Mouse (Mus musculus) retina, postnatal 1 day (tissue): Measurements from ENCODE around the gene Tmco1.
"Not testable (repeated sequence)": the region's sequence is repeated elsewhere in the genome, so short reads cannot be mapped to it uniquely, and the experiment has no call there.

ENCODE experiments used
- DNase-seq: peaks from one replicate; pipeline ENCODE4 v3.0.0-alpha.2; 2012

The Tmco1 gene

GRCm38 (mm10) chr1:167339177-167339781, 31.1 kb downstream of the Tmco1 start:
- DNase-seq, result peak; percentile 14

DNA sequence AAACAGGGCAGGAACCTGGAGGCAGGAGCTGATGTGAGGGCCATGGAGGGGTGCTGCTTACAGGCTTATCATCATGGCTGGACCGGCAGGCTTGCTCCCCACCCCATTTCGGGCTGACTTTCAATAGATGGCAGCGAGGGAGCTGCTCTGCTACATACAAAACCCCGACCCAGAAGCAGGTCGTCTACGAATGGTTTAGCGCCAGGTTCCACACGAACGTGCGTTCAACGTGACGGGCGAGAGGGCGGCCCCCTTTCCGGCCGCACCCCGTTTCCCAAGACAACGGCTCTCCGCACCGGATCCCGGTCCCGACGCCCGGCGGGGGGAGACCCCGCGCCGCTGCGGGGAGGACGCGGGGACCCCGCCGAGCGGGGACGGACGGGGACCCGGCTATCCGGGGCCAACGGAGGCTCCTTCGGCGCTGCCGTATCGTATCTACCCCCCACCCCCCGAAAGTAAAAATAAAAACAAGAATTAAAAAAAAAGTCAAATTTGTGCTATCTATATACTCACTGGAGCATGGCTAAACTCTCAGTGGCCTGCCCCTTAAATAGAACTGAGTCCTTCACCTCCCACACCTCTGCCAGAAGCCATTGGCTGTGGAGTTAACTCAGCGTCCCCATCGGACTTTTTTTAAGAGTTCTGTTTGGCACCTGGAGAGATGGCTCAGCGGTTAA, 32.1 kb downstream of the Tmco1 start:
- DNase-seq, result peak; percentile 28

GRCm38 (mm10) chr1:167340910-167341528, 32.8 kb downstream of the Tmco1 start:
- no peak for DNase-seq

DNA sequence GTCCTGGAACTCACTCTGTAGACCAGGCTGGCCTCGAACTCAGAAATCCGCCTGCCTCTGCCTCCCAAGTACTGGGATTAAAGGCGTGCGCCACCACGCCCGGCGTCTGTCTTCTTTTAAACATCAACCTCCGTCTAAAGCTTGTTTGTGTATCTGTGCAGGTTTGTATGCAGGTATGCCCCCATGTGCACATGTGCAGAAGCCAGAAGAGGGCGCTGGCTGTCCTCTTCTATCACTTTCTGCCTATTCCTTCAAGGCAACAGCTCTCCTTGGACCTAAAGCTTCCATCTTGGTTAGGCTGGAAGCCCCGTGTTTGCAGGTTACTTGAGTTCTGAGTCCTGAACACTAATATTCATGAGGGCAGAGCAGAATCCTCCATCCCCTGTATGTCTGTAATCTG, 34.7 kb downstream of the Tmco1 start:
- DNase-seq, result no peak

GRCm38 (mm10) chr1:167345994-167346520, 37.9 kb downstream of the Tmco1 start:
- DNase-seq, result not testable (repeated sequence)

GRCm38 (mm10) chr1:167349206-167349605, 41.0 kb downstream of the Tmco1 start:
- DNase-seq, result not testable (repeated sequence)

- peak; percentile 93 for DNase-seq
These were observed 41.8 kb downstream of the Tmco1 start, which contains the start of gene Aldh9a1 for GRCm38 (mm10) chr1:167349815-167350596. Aldh9a1 (plus strand) TSS chr1:167349991.

GRCm38 (mm10) chr1:167350597-167351415, 42.6 kb downstream of the Tmco1 start:
- DNase-seq, result no peak

- DNase-seq, result no peak
These were observed 44.2 kb downstream of the Tmco1 start for GRCm38 (mm10) chr1:167352403-167352802.

DNA sequence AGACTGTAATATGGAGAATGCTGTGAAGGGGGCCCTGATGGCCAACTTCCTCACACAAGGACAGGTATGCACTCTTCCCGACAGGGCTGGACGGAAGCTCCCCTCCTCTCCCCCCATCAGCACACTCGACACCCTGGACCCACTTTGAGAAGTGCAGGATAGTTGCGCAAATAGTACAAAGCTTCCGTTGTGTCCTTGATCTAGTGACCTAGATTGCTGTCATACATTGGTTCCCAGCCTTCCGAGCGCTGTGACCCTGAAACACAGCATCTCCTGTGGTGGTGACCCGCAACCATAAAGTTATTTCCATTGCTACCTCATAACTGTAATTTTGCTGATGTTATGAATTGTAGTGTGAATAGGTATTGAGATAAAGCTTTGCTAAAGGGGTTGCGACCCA, 49.2 kb downstream of the Tmco1 start:
- no peak for DNase-seq

- no peak for DNase-seq
These were observed 50.6 kb downstream of the Tmco1 start for GRCm38 (mm10) chr1:167358731-167359130.

DNA sequence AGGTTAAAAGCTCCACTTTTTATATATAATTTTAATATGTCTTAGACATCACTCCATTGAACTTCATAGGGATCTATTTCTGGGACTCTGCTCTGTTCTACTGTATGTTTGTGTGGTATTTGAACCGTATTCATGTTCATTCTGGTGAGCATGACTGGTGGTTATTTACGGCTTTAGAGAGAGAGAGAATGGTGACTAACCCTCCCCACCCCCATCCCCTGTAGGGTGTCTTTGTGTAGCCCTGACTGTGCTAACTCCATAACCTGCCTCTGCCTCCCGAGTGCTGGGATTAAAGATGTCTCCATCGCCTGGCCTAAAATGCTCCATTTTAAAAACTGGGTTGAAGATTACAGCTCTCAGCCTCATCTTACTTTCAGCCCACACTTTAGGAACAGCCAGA, 52.1 kb downstream of the Tmco1 start:
- no peak for DNase-seq

- no peak for DNase-seq
These were observed 54.6 kb downstream of the Tmco1 start for GRCm38 (mm10) chr1:167362819-167363218.

GRCm38 (mm10) chr1:167363322-167363721, 55.1 kb downstream of the Tmco1 start:
- DNase-seq, result no peak

DNA sequence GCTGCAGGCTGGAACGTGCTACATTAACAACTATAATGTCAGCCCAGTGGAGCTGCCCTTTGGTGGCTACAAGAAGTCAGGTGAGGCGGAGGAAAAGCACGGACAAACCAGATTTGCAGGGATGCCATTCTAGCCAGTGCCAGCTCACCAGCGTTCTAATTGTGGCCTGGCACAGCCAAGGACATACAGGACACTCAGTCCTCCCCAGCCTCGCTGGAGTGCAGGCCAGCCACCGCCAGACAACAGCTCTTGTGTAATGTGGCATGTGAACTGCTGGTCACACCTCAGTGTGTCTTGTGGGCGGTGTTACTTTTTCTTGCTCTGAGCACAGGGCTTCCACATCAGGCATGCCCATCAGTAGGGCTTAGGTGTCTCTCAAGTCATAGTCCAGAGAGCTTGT, 57.6 kb downstream of the Tmco1 start:
- DNase-seq, result no peak

- no peak for DNase-seq
These were observed 58.4 kb downstream of the Tmco1 start for GRCm38 (mm10) chr1:167366621-167367020.

- DNase-seq, result no peak
These were observed 59.8 kb downstream of the Tmco1 start for GRCm38 (mm10) chr1:167368018-167368417.

DNA sequence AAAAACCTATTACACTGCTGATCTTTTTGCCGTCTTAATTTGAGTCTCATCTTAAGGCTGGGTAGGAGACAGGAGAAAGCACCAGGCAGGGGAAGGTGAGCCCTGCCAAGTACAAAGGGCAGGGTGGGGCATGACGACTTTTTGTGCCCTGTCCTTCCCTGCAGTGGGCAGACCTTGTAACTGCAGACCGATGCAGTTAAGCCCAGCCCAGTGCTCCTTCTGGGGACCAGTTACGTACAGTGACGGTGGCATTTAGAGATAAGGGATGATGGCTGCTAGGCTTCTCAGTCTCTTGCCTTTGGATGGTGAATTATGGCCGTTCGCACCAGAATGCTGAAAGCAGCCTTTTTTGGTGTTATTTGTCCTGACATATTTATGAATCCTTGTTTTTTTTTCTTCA, 60.3 kb downstream of the Tmco1 start:
- no peak for DNase-seq

- peak; percentile 87 for DNase-seq
These were observed 61.7 kb downstream of the Tmco1 start for GRCm38 (mm10) chr1:167369905-167370304.

GRCm38 (mm10) chr1:167372739-167373138, 64.6 kb downstream of the Tmco1 start:
- DNase-seq, result no peak

DNA sequence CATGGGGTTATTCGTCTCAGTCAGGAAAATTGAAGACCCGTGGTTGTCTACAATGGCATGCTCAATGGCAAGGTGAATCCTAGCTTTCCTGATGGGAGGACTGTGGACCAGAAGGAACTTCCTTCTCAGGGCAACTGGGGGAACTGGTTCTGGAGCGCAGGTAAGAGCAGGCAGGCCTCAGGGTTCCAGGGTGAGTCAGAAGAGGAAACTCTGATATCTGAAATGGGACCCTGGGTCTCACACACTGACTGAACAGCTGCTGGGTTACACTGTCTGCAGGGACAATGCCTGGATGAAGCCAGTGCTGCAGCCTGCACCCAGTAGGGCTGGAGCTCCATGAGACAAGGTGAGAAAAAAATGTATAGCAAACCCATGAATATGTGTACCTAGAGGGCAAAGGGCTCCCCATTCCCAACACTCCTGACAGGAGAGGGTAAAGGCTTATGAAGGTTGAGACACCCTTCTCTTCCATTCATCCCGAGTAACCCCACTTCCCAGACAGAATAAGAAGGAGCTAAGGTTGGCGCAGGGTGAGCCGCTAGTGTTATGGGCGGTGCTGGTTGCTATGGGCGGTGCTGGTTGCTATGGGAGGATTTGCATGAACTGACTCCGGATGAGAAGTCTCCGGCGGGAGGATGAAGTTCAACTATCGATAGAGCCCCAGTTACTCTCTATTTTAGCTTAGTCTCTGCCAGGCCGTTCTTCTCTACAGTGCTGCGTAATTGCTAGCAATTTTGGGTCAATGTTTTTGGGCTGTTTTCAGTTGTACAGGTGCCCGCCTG, 66.0 kb downstream of the Tmco1 start:
- peak; percentile 52 for DNase-seq
